Mouse (Mus musculus) right cerebral cortex, postnatal 25 days (tissue): ENCODE data around the gene Cacna1b.

Experiments
- DNase-seq: peaks from one replicate; pipeline ENCODE4 v3.0.0; 2022

Gene Cacna1b

GRCm38 (mm10) chr2:24717963-24718362 is 45.0 kb downstream of the Cacna1b start:
- DNase-seq = no peak

- DNase-seq = peak; percentile 80
These were observed 45.5 kb downstream of the Cacna1b start for GRCm38 (mm10) chr2:24717461-24717860.

- no peak for DNase-seq
These were observed 57.0 kb downstream of the Cacna1b start for GRCm38 (mm10) chr2:24705929-24706328.

- DNase-seq = no peak
These were observed 60.6 kb downstream of the Cacna1b start for GRCm38 (mm10) chr2:24702208-24702957.

- DNase-seq = no peak
These were observed 65.5 kb downstream of the Cacna1b start for GRCm38 (mm10) chr2:24697281-24697980.

GRCm38 (mm10) chr2:24692371-24692770 is 70.6 kb downstream of the Cacna1b start:
- DNase-seq = no peak

GRCm38 (mm10) chr2:24690356-24690755 is 72.6 kb downstream of the Cacna1b start:
- no peak for DNase-seq

GRCm38 (mm10) chr2:24685347-24685746 is 77.6 kb downstream of the Cacna1b start:
- peak; percentile 18 for DNase-seq

- no peak for DNase-seq
These were observed 78.2 kb downstream of the Cacna1b start for GRCm38 (mm10) chr2:24684796-24685195.

GRCm38 (mm10) chr2:24683266-24683665 is 79.7 kb downstream of the Cacna1b start:
- DNase-seq = no peak

- DNase-seq = no peak
These were observed 82.2 kb downstream of the Cacna1b start for GRCm38 (mm10) chr2:24680731-24681130.

- DNase-seq = no peak
These were observed 82.8 kb downstream of the Cacna1b start for GRCm38 (mm10) chr2:24680176-24680575.

GRCm38 (mm10) chr2:24679012-24679651 is 83.8 kb downstream of the Cacna1b start:
- peak; percentile 49 for DNase-seq

GRCm38 (mm10) chr2:24678538-24678937 is 84.4 kb downstream of the Cacna1b start:
- DNase-seq = no peak

- no peak for DNase-seq
These were observed 84.8 kb downstream of the Cacna1b start for GRCm38 (mm10) chr2:24678110-24678509.

GRCm38 (mm10) chr2:24677629-24678028 is 85.3 kb downstream of the Cacna1b start:
- no peak for DNase-seq

GRCm38 (mm10) chr2:24674432-24675006 is 88.4 kb downstream of the Cacna1b start:
- no peak for DNase-seq

- DNase-seq = no peak
These were observed 94.4 kb downstream of the Cacna1b start for GRCm38 (mm10) chr2:24668598-24668997.

GRCm38 (mm10) chr2:24664678-24665257 is 98.2 kb downstream of the Cacna1b start:
- no peak for DNase-seq

GRCm38 (mm10) chr2:24659150-24659775 is 103.7 kb downstream of the Cacna1b start:
- DNase-seq = no peak

GRCm38 (mm10) chr2:24648503-24648902 is 114.4 kb downstream of the Cacna1b start:
- DNase-seq = no peak

- DNase-seq = no peak
These were observed 116.4 kb downstream of the Cacna1b start for GRCm38 (mm10) chr2:24646452-24647146.
